Mouse (Mus musculus) liver, adult 2 months (tissue): ENCODE measurements around the gene Tmem131.

Experiments used
- CTCF ChIP-seq: fragments of 200-500 bp; IDR thresholded peaks from 2 replicates; pipeline ENCODE4 v1.5.1; 2011; ENCODE audit warnings: low read depth, low read length, control low read depth
- POLR2A ChIP-seq: fragments of 200-500 bp; IDR thresholded peaks from 2 replicates; pipeline ENCODE4 v1.6.1; 2011; ENCODE audit warnings: low read length, control low read depth; ENCODE audit not compliant: insufficient read depth; ENCODE audit errors: extremely low read depth

DNA sequence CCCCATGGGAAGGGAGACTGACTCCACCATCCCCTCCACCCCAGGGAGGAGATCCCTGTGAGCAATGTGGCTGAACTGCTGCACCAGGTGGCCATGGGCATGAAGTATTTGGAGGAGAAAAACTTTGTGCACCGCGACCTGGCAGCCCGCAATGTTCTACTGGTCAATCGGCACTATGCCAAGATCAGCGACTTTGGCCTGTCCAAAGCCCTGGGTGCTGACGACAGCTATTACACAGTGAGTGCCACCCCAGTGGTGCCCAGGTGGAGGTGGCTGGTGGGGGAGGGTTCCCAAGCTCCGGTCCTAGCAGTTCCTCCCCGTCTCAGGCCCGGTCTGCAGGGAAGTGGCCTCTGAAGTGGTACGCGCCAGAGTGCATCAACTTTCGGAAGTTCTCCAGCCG, 162.7 kb downstream of the Tmem131 start:
- no peak for TF ChIP-seq CTCF
- TF ChIP-seq POLR2A: no peak
